Mouse (Mus musculus) heart, postnatal 0 days (tissue): Measurements from ENCODE around the gene Pcx.

Source experiments
- CTCF ChIP-seq: IDR thresholded peaks from 2 replicates; pipeline ENCODE4 v1.5.1; 2016; ENCODE audit warnings: antibody characterized with exemption, control low read depth, low read depth
- EP300 ChIP-seq: IDR thresholded peaks from 2 replicates; pipeline ENCODE4 v1.6.1; 2016; ENCODE audit warnings: antibody characterized with exemption, low read depth

DNA sequence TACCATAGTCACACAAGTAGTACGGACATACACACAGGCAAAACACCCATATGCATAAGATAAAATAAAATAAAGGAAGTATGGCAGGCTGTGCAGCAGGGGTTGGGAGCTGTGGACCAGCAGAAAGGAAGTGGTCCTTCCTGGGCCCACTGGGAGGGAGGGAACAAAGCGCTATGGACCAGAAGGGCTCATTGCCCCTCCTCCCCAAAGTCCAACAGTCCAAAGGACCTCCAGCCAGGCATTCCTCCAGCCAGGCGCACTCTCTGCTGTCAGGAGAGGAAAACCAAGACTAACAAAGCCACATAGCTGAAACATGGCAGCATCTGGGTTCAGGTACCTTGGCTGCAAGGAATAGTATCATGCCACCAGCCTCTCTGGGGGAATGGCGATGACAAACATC, 45.6 kb upstream of the Pcx start:
- TF ChIP-seq CTCF: no peak
- no peak for TF ChIP-seq EP300
